1 mouse cellular context compared by ENCODE assay signal in the genomic region with DNA sequence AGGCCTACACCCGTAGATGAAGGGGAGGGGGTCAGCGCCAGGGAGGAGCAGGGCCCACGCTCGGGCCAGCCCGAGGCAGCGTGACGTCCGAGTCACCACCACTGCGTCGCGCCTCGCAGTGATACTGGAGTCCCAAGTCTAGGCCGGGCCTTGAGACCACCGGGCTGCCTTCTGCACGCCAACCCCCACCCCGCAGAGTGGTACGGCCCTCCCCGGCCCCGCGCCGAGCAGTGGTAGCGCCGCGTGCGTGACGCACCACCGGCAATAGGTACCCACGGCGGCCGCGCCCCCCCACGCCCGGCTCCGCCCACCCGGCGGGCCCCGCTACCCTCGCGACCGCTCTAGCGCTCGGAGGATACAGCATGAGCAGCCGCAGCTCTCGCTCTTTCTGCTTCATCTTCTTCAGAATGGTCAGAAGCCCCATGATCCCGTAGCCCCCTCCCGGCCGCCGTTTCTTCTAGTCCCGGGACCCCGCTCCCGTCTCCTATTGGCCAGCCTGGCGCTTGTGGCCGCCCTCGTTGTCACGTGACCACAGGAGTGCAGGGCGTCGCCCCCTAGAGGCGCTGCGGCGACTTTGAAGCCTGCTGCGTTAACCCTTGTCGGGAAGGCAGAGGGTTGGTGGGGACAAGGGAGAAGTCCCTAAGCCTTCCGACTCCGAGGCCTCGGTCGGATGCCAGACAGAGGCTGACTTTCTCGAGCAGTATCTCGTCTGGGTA.
A peak's percentile ranks its signal among the peaks of the same experiment; 100 is the strongest.
TF ChIP-seq lines count a peak whose summit lies in the region.

A gene (plus strand): TSS at position 306 of the 716 bp plus-strand sequence.

TF ChIP-seq in CH12.LX, 34 proteins besides CTCF, POLR2A, EP300 and RAD21 (continued from another document):
- TF ChIP-seq BHLHE40 (IDR thresholded peaks at IDR 0.05; ENCODE audit: low read depth, low read length) = peak; percentile 91
- TF ChIP-seq IRF4 (IDR thresholded peaks at IDR 0.05; ENCODE audit: low read depth, low read length) = no peak
- TF ChIP-seq PAX5 (IDR thresholded peaks at IDR 0.05; ENCODE audit: low read length) = no peak
- no peak for TF ChIP-seq UBTF (IDR thresholded peaks at IDR 0.05; ENCODE audit: low read depth, low read length)
- TF ChIP-seq NRF1 (IDR thresholded peaks at IDR 0.05; ENCODE audit: low read depth, low read length) = 0 out of 2 replicates have a peak, but pooled peaks have one; percentile 29
- TF ChIP-seq ZKSCAN1 (IDR thresholded peaks at IDR 0.05; ENCODE audit: borderline replicate concordance, low read depth, low read length) = no peak
- peak; percentile 92 for TF ChIP-seq MAX (IDR thresholded peaks at IDR 0.05; ENCODE audit: low read length)
- TF ChIP-seq KAT2A (IDR thresholded peaks at IDR 0.05; ENCODE audit: insufficient replicate concordance, low read length) = 0 out of 2 replicates have a peak, but pooled peaks have one; percentile 53
- peak; percentile 99 for TF ChIP-seq USF1 (IDR thresholded peaks at IDR 0.05; ENCODE audit: low read depth, low read length)
- TF ChIP-seq SMC3 (IDR thresholded peaks at IDR 0.05; ENCODE audit: low read depth, low read length) = peak; percentile 44; the same call in 1 of the 2 replicates
- no peak for TF ChIP-seq ZC3H11A (IDR thresholded peaks at IDR 0.05; ENCODE audit: low read depth, low read length)
- TF ChIP-seq TBP (conservative IDR thresholded peaks at IDR 0.05; ENCODE audit: low read depth, low read length) = no peak; the same call in 1 of the 2 replicates
- no peak for TF ChIP-seq POLR2AphosphoS2 (IDR thresholded peaks at IDR 0.05; ENCODE audit: low read depth, low read length)
- no peak for TF ChIP-seq MYC (IDR thresholded peaks at IDR 0.05; ENCODE audit: low read depth, low read length)
- TF ChIP-seq MAFK (IDR thresholded peaks at IDR 0.05; ENCODE audit: insufficient replicate concordance, low read length) = no peak
- peak; percentile 86 for TF ChIP-seq NELFE (IDR thresholded peaks at IDR 0.05; ENCODE audit: low read depth, low read length)
- no peak for TF ChIP-seq ZNF384 (IDR thresholded peaks at IDR 0.05; ENCODE audit: low read depth, low read length)
